Mouse (Mus musculus): ENCODE measurements around the gene Snapin. TPM values are rescaled to one million over a fixed set of nuclear protein-coding genes. Genes with fewer than 3 reads are reported as not detected.

The Snapin gene
- 68.4 TPM for polyA plus RNA-seq (2014; fragmentation: Illumina TruSeq; extraction: RNeasy Lipid Tissue Mini Kit (QIAGEN cat#74804); ENCODE audit: low read depth, low replicate concordance)

GRCm38 (mm10) chr3:90490696-90491256, at the start of gene Snapin:
TSS of gene Snapin (minus strand) at chr3:90491033.

GRCm38 (mm10) chr3:90537141-90537904, 46.5 kb upstream of the Snapin start, which contains the start of gene S100a16:
TSS of gene S100a16 (plus strand) at chr3:90537254.

GRCm38 (mm10) chr3:90526580-90526979, 35.7 kb upstream of the Snapin start, which contains the start of gene S100a14:
TSS of gene S100a14 (plus strand) at chr3:90526856.

GRCm38 (mm10) chr3:90513796-90514590, 23.2 kb upstream of the Snapin start, which contains the start of the genes S100a1 and S100a13:
TSS of gene S100a1 (minus strand) at chr3:90514392.
TSS of gene S100a13 (plus strand) at chr3:90514435.

GRCm38 (mm10) chr3:90508950-90509746, 18.3 kb upstream of the Snapin start, which contains the start of gene Chtop:
TSS of gene Chtop (minus strand) at chr3:90509498.

GRCm38 (mm10) chr3:90475831-90476611, 14.8 kb downstream of the Snapin start, which contains the start of gene Ilf2:
TSS of gene Ilf2 (plus strand) at chr3:90476126.

GRCm38 (mm10) chr3:90465686-90466310, 25.0 kb downstream of the Snapin start, which contains the start of gene Npr1:
TSS of gene Npr1 (minus strand) at chr3:90465866.

Other genes with a start within 250 kb of the Snapin start
- gene Creb3l4, start 247.5 kb downstream of the Snapin start, polyA plus RNA-seq (2014; fragmentation: Illumina TruSeq; extraction: RNeasy Lipid Tissue Mini Kit (QIAGEN cat#74804); ENCODE audit: low read depth, low replicate concordance): 22.6 TPM
- 97.3 TPM for gene Slc39a1, start 242.9 kb downstream of the Snapin start, polyA plus RNA-seq (2014; fragmentation: Illumina TruSeq; extraction: RNeasy Lipid Tissue Mini Kit (QIAGEN cat#74804); ENCODE audit: low read depth, low replicate concordance)
- 19.9 TPM for gene Crtc2, start 236.9 kb downstream of the Snapin start, polyA plus RNA-seq (2014; fragmentation: Illumina TruSeq; extraction: RNeasy Lipid Tissue Mini Kit (QIAGEN cat#74804); ENCODE audit: low read depth, low replicate concordance)
- gene Dennd4b, start 225.8 kb downstream of the Snapin start, polyA plus RNA-seq (2014; fragmentation: Illumina TruSeq; extraction: RNeasy Lipid Tissue Mini Kit (QIAGEN cat#74804); ENCODE audit: low read depth, low replicate concordance): 1.1 TPM
- gene Gatad2b, start 197.9 kb downstream of the Snapin start, polyA plus RNA-seq (2014; fragmentation: Illumina TruSeq; extraction: RNeasy Lipid Tissue Mini Kit (QIAGEN cat#74804); ENCODE audit: low read depth, low replicate concordance): 45.0 TPM
- not detected for gene Slc27a3, start 101.1 kb downstream of the Snapin start, polyA plus RNA-seq (2014; fragmentation: Illumina TruSeq; extraction: RNeasy Lipid Tissue Mini Kit (QIAGEN cat#74804); ENCODE audit: low read depth, low replicate concordance)
- 19.1 TPM for gene Ints3, start 57.4 kb downstream of the Snapin start, polyA plus RNA-seq (2014; fragmentation: Illumina TruSeq; extraction: RNeasy Lipid Tissue Mini Kit (QIAGEN cat#74804); ENCODE audit: low read depth, low replicate concordance)
- gene Npr1, start 25.2 kb downstream of the Snapin start, polyA plus RNA-seq (2014; fragmentation: Illumina TruSeq; extraction: RNeasy Lipid Tissue Mini Kit (QIAGEN cat#74804); ENCODE audit: low read depth, low replicate concordance): 1.4 TPM
- gene Ilf2, start 14.9 kb downstream of the Snapin start, polyA plus RNA-seq (2014; fragmentation: Illumina TruSeq; extraction: RNeasy Lipid Tissue Mini Kit (QIAGEN cat#74804); ENCODE audit: low read depth, low replicate concordance): 48.1 TPM
- 156 TPM for gene Chtop, start 18.5 kb upstream of the Snapin start, polyA plus RNA-seq (2014; fragmentation: Illumina TruSeq; extraction: RNeasy Lipid Tissue Mini Kit (QIAGEN cat#74804); ENCODE audit: low read depth, low replicate concordance)
- gene S100a1, start 23.4 kb upstream of the Snapin start, polyA plus RNA-seq (2014; fragmentation: Illumina TruSeq; extraction: RNeasy Lipid Tissue Mini Kit (QIAGEN cat#74804); ENCODE audit: low read depth, low replicate concordance): 84.9 TPM
- gene S100a13, start 23.4 kb upstream of the Snapin start, polyA plus RNA-seq (2014; fragmentation: Illumina TruSeq; extraction: RNeasy Lipid Tissue Mini Kit (QIAGEN cat#74804); ENCODE audit: low read depth, low replicate concordance): 15.8 TPM
- gene S100a14, start 35.8 kb upstream of the Snapin start, polyA plus RNA-seq (2014; fragmentation: Illumina TruSeq; extraction: RNeasy Lipid Tissue Mini Kit (QIAGEN cat#74804); ENCODE audit: low read depth, low replicate concordance): 53.2 TPM
- 96.5 TPM for gene S100a16, start 46.2 kb upstream of the Snapin start, polyA plus RNA-seq (2014; fragmentation: Illumina TruSeq; extraction: RNeasy Lipid Tissue Mini Kit (QIAGEN cat#74804); ENCODE audit: low read depth, low replicate concordance)
- gene S100a3, start 69.5 kb upstream of the Snapin start, polyA plus RNA-seq (2014; fragmentation: Illumina TruSeq; extraction: RNeasy Lipid Tissue Mini Kit (QIAGEN cat#74804); ENCODE audit: low read depth, low replicate concordance): not detected
- not detected for gene S100a2, start 99.2 kb upstream of the Snapin start, polyA plus RNA-seq (2014; fragmentation: Illumina TruSeq; extraction: RNeasy Lipid Tissue Mini Kit (QIAGEN cat#74804); ENCODE audit: low read depth, low replicate concordance)
- gene Gm42674, start 110.9 kb upstream of the Snapin start, polyA plus RNA-seq (2014; fragmentation: Illumina TruSeq; extraction: RNeasy Lipid Tissue Mini Kit (QIAGEN cat#74804); ENCODE audit: low read depth, low replicate concordance): not detected
- 13.6 TPM for gene S100a4, start 112.7 kb upstream of the Snapin start, polyA plus RNA-seq (2014; fragmentation: Illumina TruSeq; extraction: RNeasy Lipid Tissue Mini Kit (QIAGEN cat#74804); ENCODE audit: low read depth, low replicate concordance)
- gene S100a5, start 117.5 kb upstream of the Snapin start, polyA plus RNA-seq (2014; fragmentation: Illumina TruSeq; extraction: RNeasy Lipid Tissue Mini Kit (QIAGEN cat#74804); ENCODE audit: low read depth, low replicate concordance): not detected
- 583 TPM for gene S100a6, start 121.8 kb upstream of the Snapin start, polyA plus RNA-seq (2014; fragmentation: Illumina TruSeq; extraction: RNeasy Lipid Tissue Mini Kit (QIAGEN cat#74804); ENCODE audit: low read depth, low replicate concordance)
- 1.8 TPM for gene S100a7a, start 163.0 kb upstream of the Snapin start, polyA plus RNA-seq (2014; fragmentation: Illumina TruSeq; extraction: RNeasy Lipid Tissue Mini Kit (QIAGEN cat#74804); ENCODE audit: low read depth, low replicate concordance)
- 9.0 TPM for gene S100a8, start 177.9 kb upstream of the Snapin start, polyA plus RNA-seq (2014; fragmentation: Illumina TruSeq; extraction: RNeasy Lipid Tissue Mini Kit (QIAGEN cat#74804); ENCODE audit: low read depth, low replicate concordance)
- 2.4 TPM for gene S100a9, start 204.7 kb upstream of the Snapin start, polyA plus RNA-seq (2014; fragmentation: Illumina TruSeq; extraction: RNeasy Lipid Tissue Mini Kit (QIAGEN cat#74804); ENCODE audit: low read depth, low replicate concordance)
- not detected for gene Pglyrp4, start 235.9 kb upstream of the Snapin start, polyA plus RNA-seq (2014; fragmentation: Illumina TruSeq; extraction: RNeasy Lipid Tissue Mini Kit (QIAGEN cat#74804); ENCODE audit: low read depth, low replicate concordance)